Mouse (Mus musculus): ENCODE measurements around the gene Abcg5. TPM values are rescaled to one million over a fixed set of nuclear protein-coding genes. Genes with fewer than 3 reads are reported as not detected.

The Abcg5 gene
- polyA plus RNA-seq, 1 experiment from 2014 or later = 6.6 TPM

GRCm38 (mm10) chr17:84690111-84690510 is 7.3 kb upstream of the Abcg5 start:
- no peak for ATAC-seq (ENCODE audit: low FRiP score, low TSS enrichment)
- Histone ChIP-seq H3K4me1 (ENCODE audit: control insufficient read depth, insufficient read depth, low read length) (no peaks in the 10 kb centered on the region), H3K4me3 (ENCODE audit: low read length) (no peak overlapping the region), H3K36me3 (ENCODE audit: control insufficient read depth, insufficient read depth, low read length) (no peaks in the 10 kb centered on the region), H3K27ac (ENCODE audit: low read depth, low read length) (no peak overlapping the region), H3K4me2 (replicated peaks; ENCODE audit: low read depth, low read length) (no peak overlapping the region), H3K27me3 (ENCODE audit: control insufficient read depth, insufficient read depth, low read length) (no peaks in the 10 kb centered on the region), H3K9ac (ENCODE audit: low read depth, low read length) (no peak overlapping the region), H3K9me3 (ENCODE audit: control insufficient read depth, low read length) (no peaks in the 10 kb centered on the region)
- 58% methylated on average over 5 of the region's 5 CpGs for WGBS

- Histone ChIP-seq H3K27ac (ENCODE audit: low read depth, low read length) (no peak overlapping the region), H3K36me3 (ENCODE audit: control insufficient read depth, insufficient read depth, low read length) (no peaks in the 10 kb centered on the region), H3K4me3 (ENCODE audit: low read length) (no peak overlapping the region), H3K4me1 (ENCODE audit: control insufficient read depth, insufficient read depth, low read length) (no peaks in the 10 kb centered on the region), H3K9me3 (ENCODE audit: control insufficient read depth, low read length) (no peaks in the 10 kb centered on the region), H3K27me3 (ENCODE audit: control insufficient read depth, insufficient read depth, low read length) (no peaks in the 10 kb centered on the region), H3K4me2 (replicated peaks; ENCODE audit: low read depth, low read length) (no peak overlapping the region), H3K9ac (ENCODE audit: low read depth, low read length) (no peak overlapping the region)
- no peak for ATAC-seq (ENCODE audit: low FRiP score, low TSS enrichment)
- 79% methylated on average over 5 of the region's 5 CpGs for WGBS
Measured at GRCm38 (mm10) chr17:84689316-84689715, 6.5 kb upstream of the Abcg5 start.

GRCm38 (mm10) chr17:84688834-84689233 is 6.0 kb upstream of the Abcg5 start:
- H3K4me3 ChIP-seq (ENCODE audit: low read length) = no peak overlapping the region
- no peak for ATAC-seq (ENCODE audit: low FRiP score, low TSS enrichment)
- no peak overlapping the region for H3K4me2 ChIP-seq (replicated peaks; ENCODE audit: low read depth, low read length)
- H3K4me1 ChIP-seq (ENCODE audit: control insufficient read depth, insufficient read depth, low read length) = no peaks in the 10 kb centered on the region; the same call in 1 of the 2 replicates
- WGBS = 88% methylated on average over 11 of the region's 11 CpGs
- no peaks in the 10 kb centered on the region for H3K27me3 ChIP-seq (ENCODE audit: control insufficient read depth, insufficient read depth, low read length)
- H3K9me3 ChIP-seq (ENCODE audit: control insufficient read depth, low read length) = no peaks in the 10 kb centered on the region
- no peak overlapping the region for H3K9ac ChIP-seq (ENCODE audit: low read depth, low read length)
- no peaks in the 10 kb centered on the region for H3K36me3 ChIP-seq (ENCODE audit: control insufficient read depth, insufficient read depth, low read length)
- H3K27ac ChIP-seq (ENCODE audit: low read depth, low read length) = no peak overlapping the region

- Histone ChIP-seq H3K9me3 (ENCODE audit: control insufficient read depth, low read length) (no peaks in the 10 kb centered on the region), H3K4me2 (replicated peaks; ENCODE audit: low read depth, low read length) (no peak overlapping the region), H3K4me3 (ENCODE audit: low read length) (no peak overlapping the region), H3K27me3 (ENCODE audit: control insufficient read depth, insufficient read depth, low read length) (no peaks in the 10 kb centered on the region), H3K27ac (ENCODE audit: low read depth, low read length) (no peak overlapping the region), H3K9ac (ENCODE audit: low read depth, low read length) (no peak overlapping the region), H3K4me1 (ENCODE audit: control insufficient read depth, insufficient read depth, low read length) (peaks cover 6% of the 10 kb centered on the region; the same call in 1 of the 2 replicates), H3K36me3 (ENCODE audit: control insufficient read depth, insufficient read depth, low read length) (no peaks in the 10 kb centered on the region)
- 73% methylated on average over 5 of the region's 5 CpGs for WGBS
- ATAC-seq (ENCODE audit: low FRiP score, low TSS enrichment) = no peak
Measured at GRCm38 (mm10) chr17:84687994-84688393, 5.2 kb upstream of the Abcg5 start.

- Histone ChIP-seq H3K9ac (ENCODE audit: low read depth, low read length) (no peak overlapping the region), H3K27me3 (ENCODE audit: control insufficient read depth, insufficient read depth, low read length) (no peaks in the 10 kb centered on the region), H3K36me3 (ENCODE audit: control insufficient read depth, insufficient read depth, low read length) (no peaks in the 10 kb centered on the region), H3K27ac (ENCODE audit: low read depth, low read length) (no peak overlapping the region), H3K9me3 (ENCODE audit: control insufficient read depth, low read length) (no peaks in the 10 kb centered on the region), H3K4me1 (ENCODE audit: control insufficient read depth, insufficient read depth, low read length) (peaks cover 8% of the 10 kb centered on the region; the same call in 1 of the 2 replicates), H3K4me3 (ENCODE audit: low read length) (no peak overlapping the region), H3K4me2 (replicated peaks; ENCODE audit: low read depth, low read length) (no peak overlapping the region)
- 73% methylated on average over 4 of the region's 4 CpGs for WGBS
- ATAC-seq (ENCODE audit: low FRiP score, low TSS enrichment) = no peak
Measured at GRCm38 (mm10) chr17:84685286-84685685, 2.5 kb upstream of the Abcg5 start.

- Histone ChIP-seq H3K9me3 (ENCODE audit: control insufficient read depth, low read length) (no peaks in the 10 kb centered on the region), H3K4me1 (ENCODE audit: control insufficient read depth, insufficient read depth, low read length) (peaks cover 8% of the 10 kb centered on the region; the same call in 1 of the 2 replicates), H3K9ac (ENCODE audit: low read depth, low read length) (no peak overlapping the region), H3K27me3 (ENCODE audit: control insufficient read depth, insufficient read depth, low read length) (no peaks in the 10 kb centered on the region), H3K4me3 (ENCODE audit: low read length) (no peak overlapping the region), H3K4me2 (replicated peaks; ENCODE audit: low read depth, low read length) (no peak overlapping the region), H3K36me3 (ENCODE audit: control insufficient read depth, insufficient read depth, low read length) (no peaks in the 10 kb centered on the region), H3K27ac (ENCODE audit: low read depth, low read length) (no peak overlapping the region)
- WGBS = 22% methylated on average over 6 of the region's 6 CpGs
- no peak for ATAC-seq (ENCODE audit: low FRiP score, low TSS enrichment)
Measured at GRCm38 (mm10) chr17:84684284-84684683, 1.5 kb upstream of the Abcg5 start.

GRCm38 (mm10) chr17:84681670-84682069 is 1.1 kb downstream of the Abcg5 start:
- Histone ChIP-seq H3K36me3 (ENCODE audit: control insufficient read depth, insufficient read depth, low read length) (no peaks in the 10 kb centered on the region), H3K9me3 (ENCODE audit: control insufficient read depth, low read length) (no peaks in the 10 kb centered on the region), H3K4me3 (ENCODE audit: low read length) (no peak overlapping the region), H3K4me1 (ENCODE audit: control insufficient read depth, insufficient read depth, low read length) (peaks cover 8% of the 10 kb centered on the region; the same call in 1 of the 2 replicates), H3K27ac (ENCODE audit: low read depth, low read length) (no peak overlapping the region), H3K27me3 (ENCODE audit: control insufficient read depth, insufficient read depth, low read length) (no peaks in the 10 kb centered on the region), H3K4me2 (replicated peaks; ENCODE audit: low read depth, low read length) (no peak overlapping the region), H3K9ac (ENCODE audit: low read depth, low read length) (no peak overlapping the region)
- 90% methylated on average over 3 of the region's 3 CpGs for WGBS
- ATAC-seq (ENCODE audit: low FRiP score, low TSS enrichment) = no peak

- Histone ChIP-seq H3K9ac (ENCODE audit: low read depth, low read length) (no peak overlapping the region), H3K27me3 (ENCODE audit: control insufficient read depth, insufficient read depth, low read length) (no peaks in the 10 kb centered on the region), H3K4me1 (ENCODE audit: control insufficient read depth, insufficient read depth, low read length) (peaks cover 5% of the 10 kb centered on the region), H3K4me3 (ENCODE audit: low read length) (no peak overlapping the region), H3K4me2 (replicated peaks; ENCODE audit: low read depth, low read length) (no peak overlapping the region), H3K36me3 (ENCODE audit: control insufficient read depth, insufficient read depth, low read length) (no peaks in the 10 kb centered on the region), H3K9me3 (ENCODE audit: control insufficient read depth, low read length) (no peaks in the 10 kb centered on the region), H3K27ac (ENCODE audit: low read depth, low read length) (no peak overlapping the region)
- WGBS = 84% methylated on average over 11 of the region's 11 CpGs
- no peak for ATAC-seq (ENCODE audit: low FRiP score, low TSS enrichment)
Measured at GRCm38 (mm10) chr17:84677595-84677994, 5.2 kb downstream of the Abcg5 start.

GRCm38 (mm10) chr17:84675951-84676366 is 6.9 kb downstream of the Abcg5 start, which contains the start of gene Abcg8:
Abcg8 (plus strand) TSS chr17:84676302.
- ATAC-seq (ENCODE audit: low FRiP score, low TSS enrichment) = peak; percentile 63
- Histone ChIP-seq H3K4me1 (ENCODE audit: control insufficient read depth, insufficient read depth, low read length) (peaks cover 5% of the 10 kb centered on the region), H3K27me3 (ENCODE audit: control insufficient read depth, insufficient read depth, low read length) (no peaks in the 10 kb centered on the region), H3K9me3 (ENCODE audit: control insufficient read depth, low read length) (no peaks in the 10 kb centered on the region), H3K36me3 (ENCODE audit: control insufficient read depth, insufficient read depth, low read length) (no peaks in the 10 kb centered on the region), H3K4me3 (ENCODE audit: low read length) (peak within 1 kb of the TSS; percentile 30), H3K27ac (ENCODE audit: low read depth, low read length) (no peak within 1 kb of the TSS), H3K4me2 (replicated peaks; ENCODE audit: low read depth, low read length) (peak within 1 kb of the TSS; percentile 62), H3K9ac (ENCODE audit: low read depth, low read length) (peak within 1 kb of the TSS; percentile 35; the same call in 1 of the 2 replicates)
- under 1% methylated on average over 24 of the region's 24 CpGs for WGBS

Measured in kidney, embryonic 14.5 days (tissue).